Mouse (Mus musculus): Measurements from ENCODE around the gene Tas2r119.

DNA sequence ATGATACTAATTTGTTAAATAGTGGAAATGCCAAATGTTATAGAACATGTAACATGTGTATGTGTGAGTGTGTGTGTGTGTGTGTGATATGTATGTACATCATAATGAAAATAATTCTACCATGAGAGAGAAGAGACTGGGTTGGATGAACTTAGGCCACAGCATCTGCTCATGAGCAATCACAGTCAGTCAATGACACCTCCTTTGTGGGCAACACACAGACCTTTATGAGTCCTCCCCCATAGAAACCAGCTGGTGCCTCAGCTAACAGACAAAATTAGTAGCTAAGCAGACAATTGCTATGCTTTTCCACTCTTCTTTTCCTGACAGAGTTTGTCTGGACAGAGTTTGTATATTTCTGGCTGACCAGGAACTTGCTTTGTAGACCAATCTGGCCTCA, 7.9 kb downstream of the Tas2r119 start:
- TF ChIP-seq CTCF (IDR thresholded peaks at IDR 0.05; ENCODE audit: low read depth) (no peak), EP300 (IDR thresholded peaks at IDR 0.05; ENCODE audit: low read depth) (no peak)

Measured in liver, postnatal 0 days (tissue).